In genomic region chr11:19925976-19926842, GRCm38 (mm10) we compare ENCODE assay signal across 8 mouse cellular contexts. TPM values are rescaled to one million over a fixed set of nuclear protein-coding genes. Genes with fewer than 3 reads are reported as not detected.
DNase-seq lines count a peak whose midpoint lies in the region; ATAC-seq and TF ChIP-seq lines count a peak whose summit lies in the region.

No protein-coding gene starts in this region.

- no peak for TF ChIP-seq POLR2A in testis, adult 2 months (IDR thresholded peaks at IDR 0.05; ENCODE audit: control insufficient read depth, low read depth, low read length)

- peaks cover 12% of the 10 kb centered on the region for H3K4me1 ChIP-seq in testis, adult 2 months (ENCODE audit: control insufficient read depth, insufficient read depth, low read length)
- peaks cover 15% of the 10 kb centered on the region for H3K4me1 ChIP-seq in hindbrain, embryonic 12.5 days
- peaks cover 25% of the 10 kb centered on the region for H3K4me1 ChIP-seq in limb, embryonic 13.5 days
- H3K4me1 ChIP-seq in midbrain, embryonic 13.5 days (replicated peaks), result peaks cover 25% of the 10 kb centered on the region

- no peak for DNase-seq in testis, postnatal 14 days (ENCODE audit: low spot score)
- DNase-seq in cerebellum, adult 9-10 months, result peak; percentile 84
- peak; percentile 68 for DNase-seq in forelimb bud, embryonic 11.5 days (ENCODE audit: low read depth, low spot score)
- DNase-seq in spleen, postnatal 4 days (ENCODE audit: low spot score in 2 of 2), result peak; percentile 42 to 75

- peak overlapping the region; percentile 32 for H3K4me3 ChIP-seq in testis, adult 2 months (ENCODE audit: control insufficient read depth, low read depth, low read length)
- peak overlapping the region; percentile 88 for H3K4me3 ChIP-seq in hindbrain, embryonic 12.5 days
- H3K4me3 ChIP-seq in limb, embryonic 13.5 days, result peak overlapping the region; percentile 94
- H3K4me3 ChIP-seq in midbrain, embryonic 13.5 days (replicated peaks), result peak overlapping the region; percentile 85

- no peaks in the 10 kb centered on the region for H3K27me3 ChIP-seq in testis, adult 2 months (ENCODE audit: control insufficient read depth, insufficient read depth, low read length)
- no peaks in the 10 kb centered on the region for H3K27me3 ChIP-seq in hindbrain, embryonic 12.5 days
- no peaks in the 10 kb centered on the region for H3K27me3 ChIP-seq in limb, embryonic 13.5 days
- H3K27me3 ChIP-seq in midbrain, embryonic 13.5 days, result no peaks in the 10 kb centered on the region

- no peaks in the 10 kb centered on the region for H3K9me3 ChIP-seq in hindbrain, embryonic 12.5 days (replicated peaks)
- H3K9me3 ChIP-seq in limb, embryonic 13.5 days, result no peaks in the 10 kb centered on the region
- H3K9me3 ChIP-seq in midbrain, embryonic 13.5 days, result no peaks in the 10 kb centered on the region

- H3K27ac ChIP-seq in testis, adult 2 months (ENCODE audit: control insufficient read depth, insufficient read depth, low read depth, low read length), result no peak overlapping the region
- H3K27ac ChIP-seq in hindbrain, embryonic 12.5 days, result peak overlapping the region; percentile 90
- H3K27ac ChIP-seq in limb, embryonic 13.5 days, result peak overlapping the region; percentile 94; the same call in 1 of the 2 replicates
- peak overlapping the region; percentile 92 for H3K27ac ChIP-seq in midbrain, embryonic 13.5 days

- no peak for TF ChIP-seq CTCF in testis, adult 2 months (IDR thresholded peaks at IDR 0.05; ENCODE audit: control insufficient read depth, insufficient read depth, insufficient replicate concordance, low read depth, low read length)

- ATAC-seq in hindbrain, embryonic 12.5 days (ENCODE audit: low FRiP score), result peak; percentile 62
- ATAC-seq in limb, embryonic 13.5 days (ENCODE audit: low FRiP score, low read depth), result peak; percentile 41
- peak; percentile 73 for ATAC-seq in midbrain, embryonic 13.5 days

- H3K36me3 ChIP-seq in testis, adult 2 months (ENCODE audit: control insufficient read depth, insufficient read depth, low read length), result no peaks in the 10 kb centered on the region
- H3K36me3 ChIP-seq in hindbrain, embryonic 12.5 days, result no peaks in the 10 kb centered on the region
- no peaks in the 10 kb centered on the region for H3K36me3 ChIP-seq in limb, embryonic 13.5 days
- no peaks in the 10 kb centered on the region for H3K36me3 ChIP-seq in midbrain, embryonic 13.5 days

- WGBS in hindbrain, embryonic 12.5 days, result 1% methylated on average over 15 of the region's 15 CpGs
- WGBS in limb, embryonic 13.5 days, result 7% methylated on average over 15 of the region's 15 CpGs
- 2% methylated on average over 15 of the region's 15 CpGs for WGBS in midbrain, embryonic 13.5 days

- H3K4me2 ChIP-seq in hindbrain, embryonic 12.5 days (replicated peaks), result peak overlapping the region; percentile 57
- peak overlapping the region; percentile 76 for H3K4me2 ChIP-seq in limb, embryonic 13.5 days (replicated peaks)
- peak overlapping the region; percentile 81 for H3K4me2 ChIP-seq in midbrain, embryonic 13.5 days (replicated peaks)

- peak overlapping the region; percentile 91 for H3K9ac ChIP-seq in hindbrain, embryonic 12.5 days
- peak overlapping the region; percentile 90 for H3K9ac ChIP-seq in limb, embryonic 13.5 days
- peak overlapping the region; percentile 91 for H3K9ac ChIP-seq in midbrain, embryonic 13.5 days (replicated peaks)

RNA-seq across cellular contexts. Expression of gene Spred2, which starts 2.0 kb away (rescaled TPM):
- 2.6 and 3.4 TPM in 2 replicates for polyA plus RNA-seq in testis, adult 2 months (2012; rRNA removed)
- polyA plus RNA-seq in hindbrain, embryonic 12.5 days (2016; fragmentation: Nextera tagmentation; extraction: Ambion mirVana), result 6.8 and 7.8 TPM in 2 replicates
- 8.5 and 9.2 TPM in 2 replicates for polyA plus RNA-seq in limb, embryonic 13.5 days (2015; fragmentation: Nextera tagmentation; extraction: Ambion mirVana)
- 4.9 and 5.5 TPM in 2 replicates for polyA plus RNA-seq in midbrain, embryonic 13.5 days (2015; fragmentation: Nextera tagmentation; extraction: Ambion mirVana)

Comparison
In these comparisons a context has a peak if more than half of its experiments do, and no peak if none do; other contexts are left out.
1. H3K4me3 ChIP-seq: peak in every context shown above with its lines; median percentile 94 in limb, embryonic 13.5 days; 88 in hindbrain, embryonic 12.5 days; 85 in midbrain, embryonic 13.5 days; 32 in testis, adult 2 months.